Mouse (Mus musculus): ENCODE data around the gene Ncapd2.
A peak's percentile ranks its signal among the peaks of the same experiment; 100 is the strongest.

GRCm38 (mm10) chr6:125231117-125232044 lies 39.9 kb upstream of the Ncapd2 start, which contains the start of gene Tapbpl:
- TF ChIP-seq POLR2A (IDR thresholded peaks at IDR 0.05; ENCODE audit: low read depth, low read length) (peak; percentile 65; the same call in 1 of the 2 replicates), HCFC1 (IDR thresholded peaks at IDR 0.05; ENCODE audit: low read depth, low read length) (peak; percentile 53), UBTF (IDR thresholded peaks at IDR 0.05; ENCODE audit: low read depth, low read length) (no peak), MAFK (IDR thresholded peaks at IDR 0.05; ENCODE audit: insufficient replicate concordance, low read length) (no peak), KAT2A (IDR thresholded peaks at IDR 0.05; ENCODE audit: insufficient replicate concordance, low read length) (no peak), ZC3H11A (IDR thresholded peaks at IDR 0.05; ENCODE audit: low read depth, low read length) (no peak), ZNF384 (IDR thresholded peaks at IDR 0.05; ENCODE audit: low read depth, low read length) (no peak), CHD2 (IDR thresholded peaks at IDR 0.05; ENCODE audit: low read length) (peak; percentile 77), ELF1 (IDR thresholded peaks at IDR 0.05; ENCODE audit: low read depth, low read length) (0 out of 2 replicates have a peak, but pooled peaks have one; percentile 10), CTCF (conservative IDR thresholded peaks at IDR 0.05 in 1 of 2, IDR thresholded peaks at IDR 0.05 in 1 of 2; ENCODE audit: low read depth in 2 of 2, low read length in 2 of 2) (no peak), PAX5 (IDR thresholded peaks at IDR 0.05; ENCODE audit: low read length) (no peak), POLR2AphosphoS2 (IDR thresholded peaks at IDR 0.05; ENCODE audit: low read depth, low read length) (peak; percentile 78; the same call in 1 of the 2 replicates)

Measured in CH12.LX (cell line).